Mouse (Mus musculus) heart, adult 9 months (tissue): ENCODE results near the gene Misp.

Experiments
- DNase-seq, 2 experiments: peaks; one replicate each; pipeline ENCODE4 v3.0.0; 2022; ENCODE audit warnings: low spot score in 2 of 2

Gene Misp

DNA sequence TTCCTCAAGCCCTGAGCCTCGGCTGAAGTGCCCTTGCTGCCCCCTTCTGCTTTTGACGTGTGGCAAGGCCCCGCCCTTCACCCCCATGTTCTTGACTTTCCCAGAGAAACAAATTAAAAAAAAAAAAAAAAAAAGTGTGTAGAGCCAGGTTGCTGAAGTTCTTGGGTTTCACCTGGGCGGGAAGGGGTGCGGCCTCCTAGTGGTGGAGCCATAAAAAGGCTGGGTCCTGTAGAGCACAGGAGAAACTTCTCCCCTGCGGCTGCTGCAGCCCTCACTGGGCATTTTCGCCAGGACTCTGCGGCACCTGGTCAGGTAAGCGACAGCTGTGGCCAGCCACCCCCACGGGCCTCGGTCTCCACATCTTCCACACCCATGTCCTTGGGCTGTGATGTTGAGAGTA is at the start of gene Misp:
Misp (plus strand) TSS at position 208 of the 400 bp plus-strand sequence.
- DNase-seq: no peak

DNA sequence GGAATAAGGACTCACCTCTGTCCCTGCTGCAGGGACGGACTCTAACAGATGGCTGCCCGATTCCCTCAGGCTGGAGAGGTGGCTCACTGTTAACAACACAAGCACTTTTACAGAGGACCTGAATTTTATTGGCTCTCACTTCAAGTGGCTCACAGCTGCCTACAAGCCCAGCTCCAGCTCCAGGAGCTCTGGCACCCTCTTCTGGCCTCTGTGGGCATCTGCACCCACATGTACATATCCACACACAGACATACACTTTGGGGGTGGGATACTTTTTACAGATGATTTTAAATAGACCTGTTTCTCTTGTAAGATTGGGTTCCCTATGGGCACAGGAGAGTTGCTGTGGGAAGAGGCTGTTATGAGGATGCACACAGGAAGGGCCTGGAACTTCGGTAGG is 48.5 kb upstream of the Misp start:
- DNase-seq: no peak

DNA sequence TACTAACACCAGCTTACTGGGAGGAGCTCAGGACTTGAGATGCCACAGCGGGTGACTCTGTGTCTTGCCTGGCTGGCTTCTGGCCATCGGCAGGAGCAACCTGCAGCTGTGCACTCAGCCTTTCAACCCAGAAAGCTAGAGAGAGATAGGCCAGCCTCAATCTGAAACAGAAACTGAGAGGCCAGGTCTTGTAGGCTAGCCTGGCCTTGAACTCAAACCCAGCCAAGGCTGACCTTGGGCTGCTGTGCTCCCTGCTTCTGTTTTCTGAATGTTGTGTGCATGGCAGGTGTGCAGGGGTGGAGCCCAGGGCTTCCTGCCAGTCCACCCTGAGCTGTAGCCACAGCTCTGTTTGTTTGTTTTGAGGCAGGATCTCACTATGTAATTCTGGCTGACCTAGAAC is 47.6 kb upstream of the Misp start:
- DNase-seq: no peak

DNA sequence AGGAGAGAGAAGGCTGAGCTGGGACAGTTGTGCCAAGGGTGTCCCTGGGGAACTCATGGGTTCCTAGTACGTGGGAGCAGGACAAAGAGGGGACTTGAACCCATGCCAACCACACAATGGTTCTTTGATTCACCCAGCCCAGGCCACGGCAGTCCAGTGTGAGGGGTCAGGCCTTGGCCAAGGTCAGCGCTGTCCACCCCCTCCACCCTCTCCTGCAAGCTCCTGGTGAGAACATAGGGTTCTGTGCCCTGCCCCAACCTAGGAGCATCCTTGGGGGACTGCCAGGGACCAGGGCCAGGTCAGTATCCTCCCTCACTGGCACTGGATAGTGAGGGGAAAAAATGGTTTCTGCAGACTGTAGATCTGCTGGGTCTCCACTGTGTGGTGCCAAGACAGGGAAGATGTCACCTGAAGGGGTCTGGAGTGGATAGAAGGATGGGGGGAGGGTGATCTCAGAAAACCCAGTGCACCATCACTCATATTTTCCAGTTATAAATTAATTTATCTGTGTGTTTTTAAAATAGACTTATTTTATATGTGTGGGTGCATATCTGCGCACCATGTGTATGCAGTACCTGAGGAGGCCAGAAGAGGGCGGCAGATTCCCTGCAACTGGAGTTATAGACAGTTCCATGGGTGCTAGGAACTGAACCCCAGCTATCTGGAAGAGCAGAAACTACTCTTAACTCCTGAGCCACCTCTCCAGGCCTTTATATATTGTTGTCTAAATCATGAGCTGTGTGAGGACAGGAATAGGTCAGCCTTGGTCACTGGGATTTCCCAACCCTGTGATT is 46.1 kb upstream of the Misp start:
- no peak for DNase-seq

DNA sequence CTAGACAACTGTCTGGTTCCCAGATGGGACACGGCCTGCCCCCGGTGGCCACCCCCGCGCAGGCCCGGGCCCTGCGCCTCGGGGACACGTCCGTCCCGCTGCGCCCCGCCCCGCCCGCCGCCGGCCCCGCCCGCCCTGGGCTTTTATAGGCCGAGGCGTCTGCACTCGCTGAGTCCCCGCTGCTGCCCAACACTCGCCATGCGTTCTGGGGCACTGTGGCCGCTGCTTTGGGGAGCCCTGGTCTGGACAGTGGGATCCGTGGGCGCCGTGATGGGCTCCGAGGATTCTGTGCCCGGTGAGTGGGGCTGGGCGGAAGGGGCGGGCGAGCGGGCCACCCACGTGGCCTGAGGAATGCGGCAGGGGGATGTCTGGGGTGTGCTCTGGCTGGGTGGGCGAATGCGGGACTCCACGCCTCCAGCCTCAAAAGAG is 43.7 kb upstream of the Misp start, which contains the start of gene Fstl3:
Fstl3 (plus strand) TSS at position 170 of the 429 bp plus-strand sequence.
- no peak for DNase-seq

DNA sequence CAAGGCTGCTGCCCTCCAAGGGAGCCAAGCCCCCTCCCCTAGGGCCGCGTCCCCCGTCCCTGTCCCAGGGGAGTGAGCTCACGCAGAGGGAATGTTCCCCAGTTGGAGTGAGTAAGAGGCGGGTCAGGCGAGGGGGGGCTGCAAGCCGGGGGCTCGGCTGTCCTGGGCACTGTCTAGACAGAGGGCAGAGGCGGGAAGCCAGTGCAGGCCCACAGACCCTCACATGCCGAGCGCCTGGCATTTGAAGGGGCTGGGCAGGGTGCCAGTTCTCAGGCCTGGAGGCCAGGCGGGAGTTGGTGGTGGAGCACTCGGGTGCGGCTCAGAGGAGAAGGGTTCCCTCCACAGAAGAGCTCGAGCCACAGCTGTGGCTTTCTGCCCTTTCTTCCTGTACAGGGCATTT is 42.8 kb upstream of the Misp start:
- DNase-seq: peak in 1 of 2 experiments; percentile 49

DNA sequence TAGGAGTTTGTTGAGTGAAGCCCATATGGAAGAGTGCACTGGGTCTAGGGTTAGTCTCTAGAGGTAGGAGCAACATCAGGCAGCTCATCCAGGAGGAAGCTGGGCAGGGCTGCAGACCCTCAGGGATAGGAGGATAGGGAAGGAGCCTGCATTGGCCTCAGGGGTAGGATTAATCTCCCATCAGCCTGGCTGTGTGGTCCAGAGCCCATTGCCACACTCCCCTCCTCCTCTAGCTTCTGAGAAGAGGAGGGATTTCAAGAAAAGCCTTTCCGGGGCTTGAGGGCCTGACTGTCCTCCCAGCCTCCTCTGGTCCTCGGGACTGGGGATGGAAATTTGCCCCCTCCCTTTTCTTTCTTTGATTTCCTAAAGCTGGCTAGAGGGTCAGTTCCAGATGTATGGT is 41.6 kb upstream of the Misp start:
- DNase-seq: no peak

DNA sequence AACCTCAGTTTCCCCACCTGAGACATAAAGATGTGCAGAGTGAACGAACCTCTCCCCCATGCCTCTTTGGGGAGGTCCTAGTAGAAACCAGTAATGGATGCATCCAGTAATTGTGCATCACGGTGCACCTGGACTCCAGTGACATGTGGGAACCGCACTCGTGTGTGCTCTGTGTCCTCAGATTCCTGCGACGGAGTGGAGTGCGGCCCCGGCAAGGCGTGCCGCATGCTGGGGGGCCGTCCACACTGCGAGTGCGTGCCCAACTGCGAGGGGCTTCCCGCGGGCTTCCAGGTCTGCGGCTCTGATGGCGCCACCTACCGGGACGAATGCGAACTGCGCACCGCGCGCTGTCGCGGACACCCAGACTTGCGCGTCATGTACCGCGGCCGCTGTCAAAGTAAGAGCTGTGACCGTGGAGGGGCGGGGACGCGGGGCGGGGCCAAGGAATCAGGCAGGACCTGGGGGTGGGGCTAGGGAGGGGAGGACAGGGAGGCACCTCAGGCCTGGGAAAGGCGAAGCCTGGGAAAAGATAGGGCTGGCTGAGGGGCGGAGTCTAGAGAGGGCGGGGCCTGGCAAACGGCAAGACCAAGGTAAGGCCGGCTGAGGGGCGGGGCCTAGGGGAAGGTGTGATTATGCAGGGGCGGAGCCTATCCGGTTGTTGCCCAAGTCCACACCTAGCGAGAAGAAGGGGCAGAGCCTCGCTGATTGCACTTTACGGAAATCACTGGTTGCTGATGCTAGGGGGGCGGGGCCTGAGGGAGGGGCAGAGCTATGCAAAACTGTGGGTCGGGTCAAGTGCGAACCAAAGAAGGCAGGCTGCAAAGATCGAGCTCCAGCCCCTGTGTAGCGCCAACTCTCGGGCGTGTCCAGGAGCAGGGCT is 40.8 kb upstream of the Misp start:
- DNase-seq: peak; percentile 89 to 92

DNA sequence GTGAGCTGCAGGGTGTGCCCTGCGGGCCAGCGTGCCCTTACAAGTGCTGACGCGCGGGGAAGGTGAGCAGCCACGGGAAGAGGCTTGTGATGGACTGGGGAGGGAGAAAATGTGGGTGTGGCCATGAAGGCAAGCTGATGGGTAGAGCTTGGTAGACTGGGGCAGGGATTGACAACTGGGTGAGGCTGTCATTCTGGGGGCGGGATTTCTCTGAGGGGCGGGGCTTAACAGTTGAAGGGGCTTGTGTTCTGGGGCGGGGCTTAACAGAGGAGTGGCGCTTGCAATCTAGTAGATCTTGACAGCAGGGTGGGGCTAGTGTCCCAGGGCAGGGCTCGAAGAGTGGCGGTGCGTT is 40.1 kb upstream of the Misp start:
- no peak for DNase-seq

DNA sequence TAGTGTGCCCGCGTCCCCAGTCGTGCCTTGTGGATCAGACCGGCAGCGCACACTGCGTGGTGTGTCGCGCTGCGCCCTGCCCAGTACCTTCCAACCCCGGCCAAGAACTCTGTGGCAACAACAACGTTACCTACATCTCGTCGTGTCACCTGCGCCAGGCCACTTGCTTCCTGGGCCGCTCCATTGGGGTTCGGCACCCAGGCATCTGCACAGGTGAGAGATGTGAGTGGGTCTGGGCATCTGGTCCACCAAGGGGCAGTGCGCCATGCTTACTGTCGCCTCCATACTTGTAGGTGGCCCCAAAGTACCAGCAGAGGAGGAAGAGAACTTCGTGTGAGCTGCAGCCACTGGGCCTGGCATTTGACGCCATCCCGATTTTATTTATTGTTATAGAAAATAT is 39.6 kb upstream of the Misp start:
- DNase-seq: no peak

DNA sequence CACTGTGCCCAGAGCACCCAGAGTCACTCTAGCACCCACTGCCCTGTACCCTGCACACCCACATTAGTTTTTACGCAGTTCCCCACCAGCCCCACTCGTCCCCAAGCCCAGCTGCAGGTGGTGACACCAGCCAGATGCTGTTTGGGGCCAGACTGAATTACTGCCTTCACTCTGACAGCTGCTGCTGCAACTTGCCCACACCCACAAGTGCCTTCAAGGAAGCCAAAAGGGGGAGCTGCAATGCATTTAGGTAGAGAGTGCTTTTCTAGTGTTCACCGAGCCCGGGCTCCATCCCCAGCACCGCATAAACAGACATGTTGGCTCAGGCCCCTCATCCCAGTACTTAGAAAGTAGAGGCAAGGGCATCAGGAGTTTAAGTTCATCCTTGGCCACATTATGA is 38.8 kb upstream of the Misp start:
- no peak for DNase-seq

DNA sequence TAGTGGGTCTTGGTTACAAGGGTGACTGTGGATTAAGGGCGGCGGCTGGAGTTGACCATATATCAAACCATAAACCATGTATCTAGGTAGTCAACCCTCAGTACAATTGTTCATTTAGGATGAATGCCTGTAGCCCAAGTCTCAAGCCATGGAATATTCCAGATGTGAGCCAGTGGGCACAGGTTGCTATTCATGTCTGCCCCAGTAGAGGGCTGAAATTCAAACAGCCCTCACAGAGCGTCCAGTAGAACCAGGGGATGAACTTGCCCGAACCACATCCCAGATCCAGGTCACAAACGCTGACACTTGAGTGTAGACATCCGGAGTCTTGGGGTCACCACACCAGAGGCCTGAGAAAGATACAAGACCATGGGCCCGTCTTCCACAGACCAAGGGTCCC is 37.7 kb upstream of the Misp start:
- DNase-seq: no peak

DNA sequence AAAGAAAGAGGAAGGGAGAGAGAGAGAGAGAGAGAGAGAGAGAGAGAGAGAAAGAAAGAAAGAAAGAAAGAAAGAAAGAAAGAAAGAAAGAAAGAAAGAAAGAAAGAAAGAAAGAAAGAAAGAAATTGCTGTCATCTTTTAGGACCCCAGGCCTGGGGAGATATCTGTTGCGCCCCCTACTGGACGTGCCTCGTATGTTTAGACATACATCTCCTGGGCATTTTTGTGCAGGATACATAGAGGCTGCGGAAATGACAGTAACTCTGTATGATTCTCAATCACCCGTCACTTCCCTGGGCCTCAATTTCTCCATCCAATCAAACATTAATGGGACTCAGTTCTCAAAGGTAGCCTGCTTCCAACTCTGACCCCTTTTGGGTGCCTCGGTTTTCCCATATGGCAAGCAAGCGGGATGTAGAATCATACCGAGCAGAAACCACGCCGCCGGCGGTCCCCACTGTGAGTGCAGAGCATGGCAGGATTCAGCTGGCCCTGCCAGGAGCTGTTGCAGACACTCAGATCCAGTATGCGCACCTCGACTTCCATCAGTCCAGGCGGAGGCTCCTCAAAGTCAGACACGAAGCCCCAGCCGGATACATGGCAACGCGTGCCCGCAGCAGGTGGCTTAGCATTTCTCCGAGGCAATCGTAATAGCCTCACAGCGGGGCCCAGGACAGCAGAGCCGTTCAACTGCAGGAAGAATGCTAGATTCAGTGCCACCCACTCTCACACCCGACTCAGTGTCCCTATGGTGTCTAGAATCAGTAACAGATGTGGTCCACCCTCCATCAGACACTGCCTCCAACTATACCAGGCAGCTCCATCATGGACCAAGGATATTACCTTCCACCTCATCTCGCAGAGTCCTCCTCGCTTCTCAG is 36.6 kb upstream of the Misp start:
- DNase-seq: no peak

DNA sequence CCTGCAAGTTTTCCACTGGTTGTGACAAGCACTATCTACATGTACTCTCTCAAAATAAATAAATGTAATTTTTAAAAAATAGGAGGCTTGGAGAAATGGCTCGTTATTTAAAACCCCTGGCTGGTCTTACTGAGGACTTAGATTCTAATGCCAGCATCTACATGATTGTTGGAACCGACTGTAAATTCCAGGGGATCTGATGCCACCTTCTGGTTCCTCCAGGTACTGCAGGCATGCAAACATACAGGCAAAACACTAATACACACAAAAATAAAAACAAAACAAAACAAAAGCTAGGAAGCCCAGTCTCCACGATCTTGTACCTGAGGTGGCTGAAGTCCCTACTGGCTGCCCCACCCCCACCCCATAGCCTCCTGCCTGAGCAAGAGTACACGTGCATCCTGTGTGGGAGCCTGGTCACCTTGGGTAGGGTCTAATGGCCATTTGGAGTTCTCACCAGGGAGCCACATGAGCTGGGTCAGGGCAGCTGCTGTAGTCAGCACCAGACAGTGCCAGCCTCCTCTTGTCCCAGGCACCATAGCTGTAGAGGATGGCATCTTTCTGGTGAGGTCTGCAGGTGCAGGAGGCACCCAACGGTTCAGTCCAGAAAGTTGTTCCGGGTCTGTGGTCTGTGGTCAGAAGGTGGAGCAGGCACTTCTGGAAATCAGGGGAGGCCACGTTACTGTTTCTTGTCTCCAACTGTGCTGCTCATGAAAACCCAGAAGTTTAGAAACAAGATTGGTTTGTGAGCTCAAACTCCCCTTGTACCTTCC is 32.2 kb upstream of the Misp start:
- peak in 1 of 2 experiments; percentile 71 for DNase-seq

DNA sequence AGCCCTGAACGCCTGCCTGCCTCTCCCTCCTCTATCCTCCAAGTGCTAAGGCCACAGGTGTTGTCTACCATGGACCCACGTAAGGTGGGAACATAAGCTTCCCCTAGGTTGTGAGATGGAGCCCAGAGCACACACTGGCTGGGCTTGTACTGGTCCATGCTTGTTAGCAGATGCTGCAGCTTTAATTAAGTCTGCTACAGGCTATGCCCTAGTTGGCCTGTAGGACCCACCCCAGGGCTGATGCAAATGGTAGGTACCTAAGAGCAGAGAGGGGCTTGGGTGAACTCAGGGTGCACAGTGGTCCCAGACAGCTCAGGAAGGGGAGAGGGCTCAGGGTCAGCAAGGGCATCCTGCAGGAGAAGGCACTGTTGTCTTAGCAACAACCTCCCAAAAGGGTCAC is 31.2 kb upstream of the Misp start:
- DNase-seq: no peak

DNA sequence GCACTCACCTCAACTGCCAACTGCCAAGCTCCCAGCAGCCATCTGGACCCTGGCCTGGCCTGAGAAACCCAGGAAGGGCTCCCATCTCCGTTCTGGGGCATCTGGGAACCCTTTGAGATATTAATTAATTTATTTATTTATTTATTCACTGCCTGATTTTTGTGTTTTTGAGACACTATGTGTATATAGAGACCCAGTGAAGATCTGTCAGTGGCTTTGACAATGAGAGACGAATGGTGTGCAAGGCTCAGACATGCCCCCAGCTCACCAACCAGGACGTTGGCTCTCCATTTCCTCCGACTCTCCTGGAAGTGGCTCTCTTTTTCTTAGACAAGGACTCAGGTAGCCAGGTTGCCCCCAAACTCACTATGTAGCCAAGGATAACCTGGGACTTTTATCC is 29.9 kb upstream of the Misp start, which contains the start of gene Prss57:
Prss57 (minus strand) TSS at position 101 of the 400 bp plus-strand sequence.
- no peak for DNase-seq

DNA sequence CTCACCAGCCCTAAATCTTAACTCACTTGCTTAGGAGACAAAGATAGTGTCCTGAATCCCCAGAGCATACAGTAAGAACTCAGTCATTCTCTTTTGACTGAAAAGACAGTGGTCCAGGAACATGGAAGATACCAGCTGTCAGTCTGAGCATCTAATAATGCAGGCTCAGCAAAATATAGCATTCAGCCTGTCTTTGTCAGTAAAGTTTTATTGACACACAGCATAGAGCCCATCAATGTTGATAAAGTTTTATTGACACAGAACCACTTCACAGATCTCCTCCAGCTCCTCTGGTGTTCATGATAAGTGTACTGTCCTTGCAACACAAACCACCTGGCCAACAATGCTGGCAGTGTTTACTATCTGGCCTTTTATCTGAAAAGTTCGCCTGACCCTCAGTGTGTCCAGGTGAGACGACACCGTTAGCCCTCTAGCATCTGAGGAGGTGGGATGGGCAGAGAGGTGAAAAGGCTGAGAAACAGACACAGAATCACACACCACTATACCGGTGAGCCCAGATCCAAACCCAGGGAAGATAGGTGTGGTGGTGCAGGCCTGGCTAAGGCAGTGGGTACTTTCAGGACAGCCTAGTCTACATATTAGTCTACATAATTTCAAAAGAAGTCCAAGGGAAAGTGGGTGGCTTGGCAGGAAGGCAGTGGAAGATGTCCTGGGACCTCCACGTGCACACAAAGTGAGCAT is 28.3 kb upstream of the Misp start:
- DNase-seq: no peak

DNA sequence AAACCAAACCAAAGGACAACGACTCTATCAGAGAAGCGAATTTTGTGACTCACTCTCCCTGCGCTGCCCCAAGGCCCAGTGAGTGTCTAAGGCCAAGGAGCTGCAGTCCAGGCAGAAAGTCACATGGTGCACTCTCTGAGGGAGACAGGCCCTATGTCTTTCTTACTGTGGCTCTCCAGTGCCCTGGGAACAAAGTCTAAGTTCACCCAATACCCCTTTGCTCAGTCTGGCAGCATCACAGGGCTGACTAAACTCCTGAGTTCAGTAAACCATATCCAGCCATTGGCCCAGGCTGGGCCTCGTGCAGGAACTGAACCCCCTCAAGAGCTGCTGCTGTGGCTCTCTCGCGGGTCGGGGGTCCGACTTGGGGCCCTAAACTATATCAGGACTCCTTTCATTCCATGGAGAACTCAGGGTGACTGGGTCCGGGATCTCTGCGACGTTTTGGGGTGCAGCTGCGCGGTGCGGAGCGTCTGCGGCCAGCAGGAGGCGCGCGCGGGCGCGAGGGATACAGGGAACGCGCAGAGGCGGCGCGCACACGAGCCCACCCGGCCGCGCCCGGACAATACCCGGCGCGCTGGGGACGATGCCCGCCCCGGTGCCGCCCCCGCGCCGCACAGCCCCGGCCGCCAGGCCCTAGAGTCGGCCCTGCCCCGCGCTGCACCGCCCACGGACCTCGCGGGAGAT is 27.6 kb upstream of the Misp start, which contains the start of gene Palm:
Palm (plus strand) TSS at position 522 of the 687 bp plus-strand sequence.
- DNase-seq: peak; percentile 82 to 83

DNA sequence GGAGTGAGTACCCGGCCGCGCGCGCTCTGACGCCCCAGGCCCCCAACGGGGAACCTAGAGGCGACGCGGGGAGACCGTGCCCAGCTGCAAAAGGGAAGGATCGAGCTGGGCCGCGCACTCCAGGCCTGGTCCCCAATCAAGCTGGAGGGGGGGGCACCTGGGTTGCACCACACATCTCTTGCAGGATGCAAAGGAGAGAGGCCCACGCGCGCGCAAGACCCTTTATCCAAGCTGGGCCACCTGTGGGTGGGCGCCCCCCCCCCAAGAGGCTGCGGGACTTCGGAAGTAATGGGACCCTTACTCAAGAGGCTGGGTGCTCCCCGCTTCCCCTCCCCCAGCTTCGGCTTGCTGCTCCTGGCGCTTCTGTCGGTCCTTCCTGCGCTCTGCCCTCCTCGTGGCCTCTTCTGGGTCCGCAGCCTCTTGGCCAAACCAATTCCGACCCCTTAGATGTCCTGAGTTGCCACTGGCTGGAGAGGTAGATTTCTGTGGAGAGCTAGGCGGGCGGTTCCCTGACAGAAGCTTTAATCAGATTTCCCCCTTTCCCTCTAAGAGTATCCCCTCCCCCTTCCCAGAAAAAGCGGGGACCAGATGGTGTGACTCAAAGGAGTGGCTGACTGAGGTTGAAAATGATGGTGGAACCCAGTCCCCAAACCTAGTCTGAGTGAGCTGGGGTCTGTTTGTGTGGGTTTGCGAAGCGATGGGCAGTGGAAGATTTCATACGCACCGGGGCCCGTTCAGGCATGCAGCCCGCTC is 26.9 kb upstream of the Misp start:
- no peak for DNase-seq
